Mouse (Mus musculus) kidney, postnatal 36 days (tissue): ENCODE results near the gene 2200002D01Rik.
"Not testable (repeated sequence)": the region's sequence is repeated elsewhere in the genome, so short reads cannot be mapped to it uniquely, and the experiment has no call there.

Experiments
- DNase-seq, 2 experiments: peaks; one replicate each; pipeline ENCODE4 v3.0.0; 2021 to 2022; ENCODE audit warnings: mixed read lengths in 2 of 2

The 2200002D01Rik gene

DNA sequence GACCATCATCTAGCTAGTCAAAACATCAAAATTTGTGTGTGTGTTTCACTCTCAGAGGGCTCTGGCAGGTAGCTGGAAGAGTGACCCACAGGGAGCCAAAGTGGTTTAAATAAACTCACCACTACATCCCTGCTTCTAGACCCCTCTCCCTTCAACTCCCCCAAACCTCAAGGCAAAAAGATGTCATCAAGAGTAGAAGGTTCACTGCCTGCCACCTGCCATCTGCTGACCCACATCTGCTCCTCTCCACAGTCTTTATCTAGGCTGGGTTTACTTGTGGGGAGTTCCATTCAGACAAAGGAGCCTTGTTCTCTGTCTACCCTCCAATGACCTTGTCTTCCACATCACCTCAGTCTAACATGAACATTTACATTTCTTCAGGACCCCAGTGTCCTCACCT lies 31.0 kb upstream of the 2200002D01Rik start:
- DNase-seq: no peak

DNA sequence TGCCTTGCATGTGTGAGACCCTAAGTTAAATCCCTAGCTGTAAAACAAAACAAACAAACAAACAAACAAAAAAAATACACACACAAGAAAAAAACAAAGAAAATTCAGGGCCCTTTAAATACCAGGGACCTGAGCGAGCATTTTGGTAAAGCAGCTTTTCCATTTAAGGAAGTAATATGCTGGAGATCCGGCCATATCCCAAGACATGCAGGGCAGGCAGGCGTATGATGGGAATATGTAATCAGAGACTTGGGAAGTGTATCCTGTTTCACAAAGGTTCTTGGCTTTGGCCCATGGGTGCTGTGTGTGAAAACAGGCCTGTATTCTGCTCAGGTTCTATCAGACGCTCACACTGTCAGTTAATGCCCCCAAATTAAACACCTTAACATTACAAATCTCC lies 29.2 kb upstream of the 2200002D01Rik start:
- no peak for DNase-seq

DNA sequence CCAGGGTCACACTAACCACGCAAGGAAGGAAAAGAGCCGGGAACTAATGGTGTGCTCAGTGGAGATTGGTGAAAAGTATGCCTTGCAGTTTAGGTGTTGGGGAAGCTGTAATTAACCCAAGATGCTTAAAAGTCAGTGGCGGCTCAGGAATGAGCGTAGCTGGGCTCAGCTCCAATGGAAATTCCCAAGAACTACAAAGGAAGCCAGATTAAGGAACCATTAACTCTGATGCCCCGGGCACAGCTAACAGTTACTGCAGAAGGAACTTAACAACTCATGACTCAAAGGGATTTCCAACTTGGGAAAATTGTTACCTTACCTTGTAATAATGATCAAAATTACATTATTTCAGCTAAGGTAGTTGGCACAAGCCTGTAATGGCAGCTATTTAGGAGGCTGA lies 28.4 kb upstream of the 2200002D01Rik start:
- peak; percentile 82 to 86 for DNase-seq

DNA sequence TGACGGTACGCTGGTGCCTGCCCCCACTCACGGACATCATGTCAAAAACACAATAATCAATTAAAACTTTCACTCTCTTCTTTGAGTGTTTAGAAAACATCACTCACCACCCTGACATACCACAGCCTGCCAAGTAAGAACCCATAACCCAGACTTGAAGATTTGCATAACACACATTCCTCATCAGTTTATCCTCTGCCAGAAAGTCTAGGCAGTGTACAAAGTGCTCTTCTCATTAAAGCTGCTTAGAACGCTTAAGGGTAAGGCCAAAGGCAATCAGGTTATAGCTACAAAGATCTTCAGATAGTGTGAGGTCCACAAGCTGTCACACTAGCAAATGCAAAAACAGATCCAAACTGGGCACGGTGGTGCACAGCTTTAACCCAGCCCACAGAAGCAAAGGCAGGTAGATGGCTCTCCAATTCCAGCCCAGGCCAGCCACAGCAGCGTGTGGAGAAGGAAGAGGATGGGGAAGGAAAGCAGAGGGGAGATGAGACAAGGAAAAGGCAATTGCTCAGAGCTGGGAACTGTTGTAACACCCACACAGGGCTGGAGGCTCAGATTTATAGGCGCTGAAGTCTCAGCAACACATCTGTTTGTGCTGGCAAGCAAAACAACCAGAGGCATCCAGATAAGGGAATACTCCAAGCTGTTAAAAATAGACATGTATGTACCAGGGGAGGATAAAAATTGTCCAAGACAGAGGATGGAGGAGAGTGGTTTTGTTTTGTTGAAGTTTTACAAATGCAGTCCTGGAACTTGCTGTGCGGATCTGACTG lies 23.6 kb upstream of the 2200002D01Rik start:
- peak in 1 of 2 experiments; percentile 62 for DNase-seq

DNA sequence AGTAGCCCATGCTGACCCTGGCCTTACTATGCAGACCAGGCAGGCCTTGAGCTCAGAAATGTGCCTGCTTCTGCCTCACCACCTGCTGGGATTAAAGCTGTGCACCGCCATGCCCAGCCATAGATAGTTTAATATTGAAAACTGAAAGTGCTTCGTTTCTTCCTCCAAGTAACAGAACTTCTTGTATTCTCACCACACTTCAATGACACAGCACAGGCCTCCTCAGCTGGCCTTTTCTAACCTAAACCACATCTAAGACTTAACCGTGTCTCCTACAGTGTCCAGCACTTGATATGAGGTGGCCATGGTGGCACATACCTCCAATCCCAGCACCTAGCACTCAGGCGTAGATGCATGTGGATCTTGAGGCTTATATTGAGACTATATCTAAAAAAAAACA lies 22.2 kb upstream of the 2200002D01Rik start:
- no peak for DNase-seq

DNA sequence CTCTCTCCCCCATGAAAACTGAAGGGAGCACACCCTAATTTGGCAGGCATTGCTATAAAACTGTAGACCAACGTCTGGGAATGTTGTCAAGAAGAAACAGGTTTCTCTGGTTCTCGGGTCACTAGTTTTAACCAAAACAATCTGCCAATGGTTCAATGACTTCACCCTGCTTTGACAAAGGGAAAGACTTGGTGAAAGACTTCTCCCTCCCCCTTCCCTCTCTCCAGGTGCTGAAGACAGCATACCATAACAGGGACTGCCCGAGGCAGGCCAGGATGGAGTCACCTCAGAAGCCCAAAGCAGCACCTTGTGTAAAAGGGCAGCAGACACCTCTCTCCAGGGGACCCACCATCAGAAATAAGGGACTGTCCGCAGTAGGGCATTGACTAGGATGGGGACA lies 18.7 kb upstream of the 2200002D01Rik start:
- DNase-seq: peak in 1 of 2 experiments; percentile 82

DNA sequence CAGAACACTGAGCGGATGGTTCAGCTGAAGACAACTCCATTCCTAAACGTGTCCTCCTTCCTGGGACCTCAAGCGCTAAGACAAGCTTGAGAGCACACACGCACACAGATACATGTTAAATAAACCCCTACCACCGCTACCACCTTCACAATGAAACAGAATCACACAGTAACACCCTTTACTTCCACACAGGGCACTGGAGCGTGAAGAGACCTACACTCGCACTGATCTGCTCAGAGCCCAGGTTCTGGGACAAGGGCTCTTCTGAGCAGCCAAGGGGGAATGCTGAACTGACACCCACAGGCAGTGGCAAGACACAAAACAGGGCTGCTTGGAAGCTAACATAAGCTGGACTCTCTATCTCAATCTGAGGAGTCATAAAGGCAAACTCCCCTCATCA lies 17.4 kb upstream of the 2200002D01Rik start:
- DNase-seq: no peak

DNA sequence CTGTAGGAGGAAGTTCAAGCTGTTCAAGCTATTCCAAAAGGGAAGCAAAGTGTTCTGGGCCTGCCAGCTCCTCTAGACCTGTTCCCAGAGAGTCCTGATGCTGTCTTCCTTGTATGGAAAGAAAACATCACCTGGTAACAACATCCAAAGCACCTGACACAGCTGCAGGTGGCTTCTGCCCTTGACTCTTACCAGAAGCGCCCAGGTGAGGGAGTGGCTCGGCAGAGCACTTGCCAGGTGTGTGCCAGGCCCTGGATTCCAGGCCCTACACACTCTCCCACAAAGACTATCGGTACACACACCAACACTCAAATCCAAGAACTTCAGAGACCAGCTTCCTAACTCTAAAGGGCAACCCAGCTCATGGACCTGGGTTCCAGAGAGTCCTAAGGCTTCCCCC lies 15.6 kb upstream of the 2200002D01Rik start:
- no peak for DNase-seq

DNA sequence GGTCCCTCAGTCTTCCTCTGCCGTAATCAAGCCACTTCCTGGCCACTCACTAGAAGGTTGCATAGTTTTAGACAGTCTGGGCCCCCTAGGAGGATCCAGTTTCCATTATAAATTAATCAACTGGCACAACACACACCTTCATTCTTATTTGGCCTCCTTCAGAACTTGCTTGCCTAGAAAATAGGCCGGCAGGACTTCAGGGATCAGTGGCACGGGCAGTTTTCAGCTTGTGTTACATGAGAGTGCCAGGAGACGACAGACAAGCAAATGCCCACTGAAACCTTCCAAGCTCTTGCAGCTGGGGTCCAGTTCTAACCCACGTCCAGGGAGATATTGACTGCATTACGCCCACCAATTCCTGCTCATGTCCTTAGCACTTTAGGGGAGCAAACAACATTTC lies 13.9 kb upstream of the 2200002D01Rik start:
- DNase-seq: peak; percentile 56 to 71

DNA sequence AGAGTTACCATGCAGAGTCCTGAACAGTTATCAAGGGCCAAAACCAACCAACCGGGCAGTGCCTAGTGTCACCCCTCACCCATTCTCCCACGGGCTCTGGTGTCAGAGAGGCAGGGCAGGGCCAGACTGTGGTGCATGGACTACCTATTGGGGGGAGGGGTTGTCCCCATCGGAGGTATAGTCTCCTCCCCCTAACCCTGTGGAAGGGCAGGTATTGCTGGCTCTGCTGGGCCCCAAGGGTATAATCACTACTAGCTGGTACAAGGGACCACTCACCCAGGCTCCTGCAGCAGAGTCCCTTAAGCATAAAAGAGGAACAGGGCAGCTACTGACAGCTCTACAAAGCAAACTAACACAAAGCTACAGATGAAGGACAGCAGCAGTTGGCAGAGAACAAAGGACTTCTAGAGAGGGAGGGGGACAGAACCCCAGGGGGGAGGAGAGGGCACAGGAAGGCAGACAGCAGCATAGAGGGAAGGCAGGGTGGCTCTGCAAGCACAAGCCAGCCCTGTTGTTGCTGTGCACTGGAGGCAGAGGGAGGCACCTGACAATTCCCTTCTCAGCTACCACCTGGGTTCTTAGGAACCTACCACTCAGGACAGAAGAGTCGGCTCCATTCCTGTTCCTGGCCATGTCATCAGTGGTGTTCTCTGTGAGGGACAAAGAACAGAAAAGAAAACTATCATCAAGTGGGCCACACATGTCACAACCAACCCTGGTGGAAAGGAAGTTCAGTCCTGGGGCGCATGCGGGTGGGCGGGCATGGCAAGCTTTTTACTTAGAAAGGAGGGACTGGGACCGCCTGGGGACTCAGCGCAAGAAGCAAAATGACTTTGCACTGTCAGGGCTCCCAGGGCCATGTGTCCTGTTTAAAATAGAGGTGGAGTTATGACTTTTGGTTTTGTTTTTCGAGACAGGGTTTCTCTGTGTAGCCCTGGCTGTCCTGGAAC lies 11.8 kb upstream of the 2200002D01Rik start:
- DNase-seq: no peak

DNA sequence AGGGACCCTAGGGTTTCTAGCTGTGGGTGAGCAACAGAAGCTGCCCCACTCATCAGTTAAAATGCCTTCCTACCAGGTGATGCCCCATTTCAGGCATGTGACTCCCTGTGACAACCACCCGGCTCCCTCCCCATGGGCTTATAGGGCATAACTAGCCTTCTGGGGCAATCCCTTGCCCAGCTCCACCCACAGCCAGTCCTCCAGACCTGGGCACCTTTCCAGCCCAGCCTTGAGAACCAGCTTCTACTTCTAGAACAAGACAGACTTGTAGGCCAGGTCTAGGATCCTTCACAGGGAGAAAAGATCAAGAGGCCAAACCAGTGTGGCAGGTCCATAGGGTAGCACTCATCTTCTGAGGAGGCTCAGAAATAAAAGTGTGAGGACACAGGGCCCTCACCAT lies 9.1 kb upstream of the 2200002D01Rik start:
- peak; percentile 87 to 89 for DNase-seq

DNA sequence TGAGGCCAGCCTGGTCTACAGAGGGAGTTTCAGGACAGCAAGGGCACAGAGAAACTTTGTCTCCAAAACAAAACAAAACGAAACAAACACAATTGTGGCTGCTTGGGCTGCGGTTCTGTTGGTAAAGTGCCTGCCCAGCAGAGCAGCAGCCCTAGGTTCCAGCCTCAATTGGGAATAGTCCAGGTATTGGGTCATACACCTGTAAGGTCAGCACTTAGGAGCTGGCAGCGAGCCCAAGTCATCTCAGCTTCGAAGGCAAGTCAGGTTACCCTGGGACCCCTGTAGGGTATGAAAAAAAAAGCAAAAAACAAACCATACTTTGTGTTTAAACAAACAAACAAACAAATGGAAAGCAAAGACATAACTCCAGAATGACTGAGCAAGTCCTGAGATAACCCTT lies 7.6 kb upstream of the 2200002D01Rik start:
- no peak for DNase-seq

DNA sequence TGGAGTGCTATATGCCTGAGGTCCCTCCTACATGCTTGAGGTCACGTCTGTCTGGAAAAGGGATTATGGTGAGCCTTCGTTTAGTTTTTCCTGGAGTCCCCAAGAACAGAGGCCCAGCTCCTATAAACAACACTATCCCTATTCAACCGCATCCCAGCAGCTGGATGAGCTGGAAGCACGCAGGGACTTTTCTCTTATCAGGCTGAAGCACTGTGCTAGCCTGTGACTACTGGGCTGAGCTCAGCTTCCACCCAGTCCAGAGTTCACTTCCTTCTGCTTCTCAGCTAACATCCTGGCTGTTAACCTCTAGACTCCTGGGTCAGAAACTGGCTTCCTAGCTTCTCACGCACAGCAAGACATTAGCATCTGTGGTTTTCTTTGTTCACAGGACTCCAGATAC lies 5.6 kb upstream of the 2200002D01Rik start:
- DNase-seq: peak; percentile 61 to 70

DNA sequence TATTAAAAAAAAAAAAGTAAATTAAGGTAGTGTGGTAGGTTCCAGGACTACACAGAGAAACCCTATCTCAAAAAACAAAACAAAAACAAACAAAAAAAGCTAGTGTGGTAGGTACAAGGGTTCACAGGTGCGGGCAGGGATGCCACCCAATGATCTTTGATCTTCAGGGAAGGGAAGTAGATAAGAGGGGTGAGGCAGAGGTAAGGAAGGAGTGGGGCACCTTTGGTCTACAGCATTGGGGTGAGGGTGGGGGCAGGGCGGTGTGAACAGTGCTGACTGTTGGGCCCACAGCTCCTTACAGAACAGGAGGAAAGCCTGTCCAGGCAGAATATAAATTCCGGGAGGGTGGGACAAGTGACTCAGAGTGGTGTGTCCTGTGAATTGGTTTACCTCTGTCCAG lies 2.9 kb upstream of the 2200002D01Rik start:
- no peak for DNase-seq

DNA sequence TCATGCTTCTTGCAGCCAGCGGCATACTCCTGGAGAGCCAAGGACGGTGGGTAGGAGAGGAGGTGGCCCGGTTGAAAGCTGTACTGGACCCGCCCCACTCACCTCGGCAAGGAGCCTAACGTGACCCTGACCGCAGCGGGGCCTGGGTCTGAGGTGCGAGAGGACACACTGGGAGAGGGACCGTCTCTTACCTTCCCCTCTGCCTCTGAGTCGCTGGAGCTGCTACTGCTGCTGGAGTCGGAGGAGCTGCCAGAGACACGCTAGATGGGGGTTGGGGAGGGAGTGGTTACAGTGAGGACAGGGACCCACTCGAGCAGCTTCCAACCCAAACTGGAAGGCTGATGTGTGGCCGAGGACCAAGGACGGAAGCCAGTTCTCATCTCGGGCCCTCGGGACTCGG lies 560 bp downstream of the 2200002D01Rik start:
- DNase-seq: peak in 1 of 2 experiments; percentile 51

DNA sequence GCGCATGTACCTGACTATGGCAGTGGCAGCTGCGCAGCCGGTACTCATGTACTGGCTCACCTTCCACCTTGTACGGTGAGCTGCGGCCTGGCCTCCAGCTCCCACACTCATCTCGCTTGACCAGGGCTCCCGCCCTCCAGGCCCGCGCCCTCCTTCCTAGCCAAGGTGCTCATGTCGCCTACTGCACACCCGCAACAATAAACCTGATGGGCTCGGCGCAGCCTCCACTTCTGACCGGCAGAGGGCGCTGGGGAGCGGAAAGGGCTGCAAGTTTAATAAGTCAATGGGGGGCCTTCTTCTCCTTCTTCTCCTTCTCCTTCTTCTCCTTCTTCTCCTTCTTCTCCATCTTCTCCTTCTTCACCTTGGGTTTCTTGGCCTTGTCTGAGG lies 959 bp downstream of the 2200002D01Rik start:
- peak; percentile 73 to 92 for DNase-seq

DNA sequence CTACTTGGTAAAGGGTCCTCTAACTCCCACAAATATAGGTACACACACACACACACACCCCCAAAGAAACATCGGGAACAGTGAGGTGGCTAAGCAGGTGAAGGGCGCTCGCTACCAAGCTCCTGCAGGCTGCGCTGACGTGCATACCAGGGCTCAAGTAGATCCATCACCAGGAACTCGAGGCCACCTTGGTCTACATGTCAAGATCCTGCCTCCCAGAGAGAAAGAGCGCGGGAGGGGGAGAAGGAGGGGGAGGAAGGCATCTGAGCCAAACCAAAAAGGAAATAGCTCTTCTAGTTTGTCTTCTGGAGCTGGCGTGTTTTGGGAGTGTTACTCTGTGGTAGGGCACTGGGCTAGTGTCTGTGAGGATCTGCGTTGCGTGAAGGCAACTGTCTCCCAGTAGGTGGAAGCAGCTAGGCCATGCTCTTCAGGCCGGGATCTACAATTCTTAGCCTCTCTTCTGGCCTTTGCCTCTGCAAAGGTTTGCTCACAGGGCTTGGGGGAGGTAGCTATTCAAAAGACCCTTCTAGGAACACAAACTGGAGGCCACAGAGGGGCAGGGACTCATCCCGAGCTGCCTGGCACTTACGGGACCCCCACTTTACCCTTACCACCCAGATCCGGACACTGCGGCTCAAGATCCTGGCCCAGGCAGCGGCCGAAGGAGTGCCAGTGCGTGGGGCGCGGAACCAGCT lies 1.5 kb downstream of the 2200002D01Rik start:
- DNase-seq: no peak

DNA sequence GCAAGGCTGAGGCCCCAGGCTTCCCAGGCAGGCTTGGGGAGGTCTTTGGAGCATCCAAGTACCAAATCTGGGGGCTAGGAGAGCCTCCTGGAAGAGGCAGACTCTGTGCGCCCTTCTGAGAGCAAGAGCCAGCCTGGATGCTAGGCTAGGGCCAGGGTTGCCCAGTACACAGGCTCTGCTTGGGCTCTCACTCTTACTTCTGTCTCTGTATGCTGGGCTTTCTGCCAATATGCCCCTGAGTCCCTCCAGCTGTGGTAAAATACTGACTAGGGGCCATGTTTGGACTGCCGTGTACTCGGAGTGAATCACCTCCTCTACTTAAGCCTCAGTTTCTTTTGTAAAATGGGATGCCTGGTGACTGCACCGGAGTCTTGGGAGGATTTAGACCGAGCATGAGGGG lies 2.3 kb downstream of the 2200002D01Rik start:
- no peak for DNase-seq

DNA sequence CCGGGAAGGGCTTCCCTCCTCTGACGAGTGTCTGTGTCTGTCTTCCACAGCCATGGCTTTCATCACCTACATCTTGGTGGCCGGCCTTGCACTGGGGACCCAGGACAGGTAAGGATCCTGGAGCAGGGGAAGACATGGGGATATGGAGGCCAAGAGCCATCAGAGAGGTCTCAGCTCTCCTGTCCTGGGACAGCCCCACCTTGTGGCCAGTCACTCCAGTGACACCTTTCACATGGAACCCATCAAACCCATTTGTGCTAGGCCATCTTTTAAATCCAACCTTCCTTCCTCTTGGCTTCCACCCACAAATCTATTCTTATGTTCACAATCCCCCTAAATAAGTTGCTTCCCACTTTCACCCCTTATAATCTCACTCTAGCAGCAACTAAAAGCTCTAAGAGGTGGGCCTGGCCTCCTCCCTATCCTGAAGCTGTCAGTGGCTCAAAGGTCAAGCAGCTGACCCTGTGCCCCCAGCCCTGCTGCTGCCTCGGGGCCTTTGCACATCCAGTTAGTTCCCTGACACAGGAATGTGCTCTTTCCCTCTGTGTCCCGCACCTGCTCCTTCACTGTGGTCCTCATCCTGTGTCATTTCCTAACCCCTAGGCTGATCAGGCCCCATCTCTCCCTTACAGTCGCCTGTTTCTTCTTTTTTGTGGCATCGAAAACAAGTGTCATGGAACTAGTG lies 3.4 kb downstream of the 2200002D01Rik start:
- peak in 1 of 2 experiments; percentile 69 for DNase-seq

DNA sequence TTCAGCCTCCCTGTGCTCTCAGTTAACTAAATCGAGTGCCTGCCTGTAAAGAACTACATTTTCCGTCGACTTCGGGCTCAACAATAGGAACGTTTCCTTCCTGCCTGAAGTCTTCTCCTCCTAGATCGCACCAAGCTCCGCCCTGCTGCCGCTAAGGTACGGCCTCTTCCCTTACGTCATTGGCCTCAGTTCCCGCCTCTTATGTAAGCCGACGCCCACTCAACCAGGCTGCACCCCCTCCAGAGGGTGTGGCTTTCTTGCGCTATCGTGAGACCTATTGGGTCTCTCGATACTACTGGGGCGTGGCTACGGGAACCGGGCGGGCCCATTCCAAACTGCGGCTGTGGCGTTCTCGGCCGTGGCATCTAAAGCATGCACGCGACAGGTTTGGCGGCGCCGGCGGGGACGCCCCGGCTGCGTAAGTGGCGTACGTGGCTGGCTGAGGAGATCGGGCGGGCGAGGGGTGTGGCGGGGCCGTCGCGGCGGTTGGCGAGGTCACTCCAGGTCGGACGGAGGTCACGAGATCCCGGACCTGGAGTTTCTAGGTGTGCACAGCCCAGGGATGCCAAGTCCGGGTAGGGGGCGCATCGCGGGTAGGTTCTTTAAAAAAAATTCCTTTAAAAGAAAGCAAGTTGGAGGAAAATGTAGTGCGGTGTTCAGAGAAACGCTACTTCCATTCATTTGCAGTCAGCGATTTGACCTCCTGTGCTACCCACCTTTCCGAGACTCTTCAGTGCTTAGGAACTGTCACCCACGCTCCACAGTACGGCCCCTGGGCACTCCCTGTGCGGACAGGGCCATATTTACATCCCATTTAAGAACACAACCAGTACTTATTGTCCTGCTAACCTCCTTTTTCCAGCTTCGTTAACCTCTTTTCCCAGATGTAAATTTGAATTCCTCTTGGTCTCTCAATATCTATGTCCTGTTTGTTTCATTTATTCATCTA lies 10.0 kb downstream of the 2200002D01Rik start, which contains the start of gene Yif1b:
Gene Yif1b, plus strand, starts transcription at position 311 of the 949 bp plus-strand sequence.
- DNase-seq: peak; percentile 99

DNA sequence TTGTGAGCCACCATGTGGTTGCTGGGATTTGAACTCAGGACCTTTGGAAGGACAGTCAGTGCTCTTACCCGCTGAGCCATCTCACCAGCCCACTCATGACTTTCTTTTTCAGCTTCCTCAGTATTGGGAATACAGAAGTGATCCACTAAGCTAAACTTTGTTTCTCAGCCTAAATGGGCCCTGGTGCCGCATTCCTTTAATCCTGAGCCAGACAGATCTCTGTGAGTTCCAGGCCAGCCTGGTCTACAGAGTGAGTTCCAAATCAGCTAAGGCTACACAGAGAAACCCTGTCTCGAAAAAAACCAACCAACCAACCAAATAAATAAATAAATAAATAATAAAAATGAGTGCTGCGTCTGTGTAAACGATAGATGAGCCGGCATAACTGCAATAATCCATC lies 10.7 kb downstream of the 2200002D01Rik start:
- DNase-seq: not testable (repeated sequence)
